Mouse (Mus musculus) ES-Bruce4 (cell line): ENCODE data around the gene Rasgef1c. TPM values are rescaled to one million over a fixed set of nuclear protein-coding genes. Genes with fewer than 3 reads are reported as not detected.

Experiments used
- H3K27ac ChIP-seq: 2 replicates; pipeline ENCODE4 v1.5.1; 2012; ENCODE audit warnings: low read length, inconsistent platforms; ENCODE audit not compliant: insufficient read depth
- H3K27me3 ChIP-seq: 2 replicates; pipeline ENCODE4 v1.6.1; 2012; ENCODE audit warnings: mild to moderate bottlenecking, low read length, inconsistent platforms; ENCODE audit not compliant: control insufficient read depth, poor library complexity, insufficient read depth, severe bottlenecking
- H3K36me3 ChIP-seq: 2 replicates; pipeline ENCODE4 v1.6.1; 2012; ENCODE audit warnings: inconsistent platforms, mild to moderate bottlenecking, low read length, moderate library complexity; ENCODE audit not compliant: control insufficient read depth, poor library complexity, insufficient read depth, severe bottlenecking
- H3K4me1 ChIP-seq: one replicate; pipeline ENCODE4 v1.8.1; 2011; ENCODE audit warnings: low read length; ENCODE audit not compliant: control insufficient read depth, insufficient read depth
- H3K4me3 ChIP-seq: 2 replicates; pipeline ENCODE4 v1.5.1; 2011; ENCODE audit warnings: low read depth, mild to moderate bottlenecking, low read length
- H3K9ac ChIP-seq: 2 replicates; pipeline ENCODE4 v1.6.1; 2012; ENCODE audit warnings: low read depth, mild to moderate bottlenecking, inconsistent platforms; ENCODE audit not compliant: poor library complexity, severe bottlenecking
- H3K9me3 ChIP-seq: replicated peaks from 2 replicates; pipeline ENCODE4 v1.6.1; 2012; ENCODE audit warnings: mild to moderate bottlenecking, low read length, inconsistent platforms; ENCODE audit not compliant: control insufficient read depth, poor library complexity, insufficient read depth, severe bottlenecking
- CTCF ChIP-seq: IDR thresholded peaks from one replicate; pipeline ENCODE4 v1.8.1; 2011; ENCODE audit warnings: low read depth, low read length
- EP300 ChIP-seq: IDR thresholded peaks from 2 replicates; pipeline ENCODE4 v1.6.1; 2011; ENCODE audit warnings: low read depth, low read length; ENCODE audit not compliant: insufficient read depth
- POLR2A ChIP-seq: IDR thresholded peaks from one replicate; pipeline ENCODE4 v1.8.1; 2011; ENCODE audit warnings: low read length; ENCODE audit not compliant: insufficient read depth
- polyA plus RNA-seq: library from polyadenylated mRNA; stranded (reverse); fragments of >200 nt; gene quantifications from 2 replicates; pipeline ENCODE4 v1.2.4, GENCODE M21; 2011; ENCODE audit warnings: low read depth; ENCODE audit not compliant: missing spikeins, insufficient read depth, insufficient read length

Rasgef1c gene
- polyA plus RNA-seq, 1 experiment: not detected

DNA sequence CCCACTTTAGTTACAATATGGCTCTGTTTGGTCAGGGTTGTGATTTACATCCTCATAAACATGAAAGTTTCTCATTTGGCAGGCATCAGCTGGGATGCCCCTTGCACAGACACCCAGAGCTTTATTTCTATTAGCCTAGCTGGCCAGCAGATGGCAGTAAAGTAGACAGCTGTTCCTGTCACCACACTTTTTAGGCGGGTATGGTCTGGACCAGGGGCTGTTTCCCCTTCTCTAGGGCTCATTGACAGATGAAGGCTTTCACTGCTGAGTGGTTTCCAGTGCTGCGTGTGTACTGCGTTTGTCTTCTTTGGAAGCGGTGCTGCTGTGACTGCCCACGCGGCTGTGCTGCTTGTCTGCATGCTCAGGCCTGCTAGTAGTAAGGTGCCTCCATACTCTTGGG, 29.7 kb upstream of the Rasgef1c start:
- Histone ChIP-seq H3K9me3 (no peaks in the 10 kb centered on the region), H3K36me3 (peaks cover 15% of the 10 kb centered on the region), H3K9ac (no peak overlapping the region), H3K27me3 (no peaks in the 10 kb centered on the region), H3K4me3 (no peak overlapping the region), H3K4me1 (no peaks in the 10 kb centered on the region), H3K27ac (no peak overlapping the region)
- no peak for TF ChIP-seq POLR2A
- TF ChIP-seq CTCF: peak; percentile 56
- TF ChIP-seq EP300: no peak

DNA sequence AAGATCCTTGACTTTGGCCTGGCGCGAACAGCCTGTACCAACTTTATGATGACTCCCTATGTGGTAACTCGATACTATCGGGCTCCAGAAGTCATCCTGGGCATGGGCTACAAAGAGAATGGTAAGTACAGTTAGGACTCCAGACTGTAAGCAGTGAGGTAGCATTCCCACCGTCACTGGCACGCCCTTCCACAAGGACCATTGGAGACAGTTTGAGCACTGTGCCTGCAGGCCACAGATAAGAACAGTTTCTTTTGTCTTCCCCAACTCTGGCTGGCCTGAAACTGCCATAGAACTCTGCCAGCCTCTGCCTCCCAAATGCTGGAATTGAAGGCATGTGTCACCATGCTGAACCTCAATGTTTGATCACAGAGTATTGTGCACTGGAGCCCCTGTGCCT, 28.9 kb upstream of the Rasgef1c start:
- peaks cover 14% of the 10 kb centered on the region for H3K36me3 ChIP-seq
- no peaks in the 10 kb centered on the region for H3K4me1 ChIP-seq
- H3K9me3 ChIP-seq: no peaks in the 10 kb centered on the region
- no peak overlapping the region for H3K27ac ChIP-seq
- TF ChIP-seq CTCF (no peak), POLR2A (no peak), EP300 (no peak)
- no peaks in the 10 kb centered on the region for H3K27me3 ChIP-seq
- no peak overlapping the region for H3K9ac ChIP-seq
- no peak overlapping the region for H3K4me3 ChIP-seq

DNA sequence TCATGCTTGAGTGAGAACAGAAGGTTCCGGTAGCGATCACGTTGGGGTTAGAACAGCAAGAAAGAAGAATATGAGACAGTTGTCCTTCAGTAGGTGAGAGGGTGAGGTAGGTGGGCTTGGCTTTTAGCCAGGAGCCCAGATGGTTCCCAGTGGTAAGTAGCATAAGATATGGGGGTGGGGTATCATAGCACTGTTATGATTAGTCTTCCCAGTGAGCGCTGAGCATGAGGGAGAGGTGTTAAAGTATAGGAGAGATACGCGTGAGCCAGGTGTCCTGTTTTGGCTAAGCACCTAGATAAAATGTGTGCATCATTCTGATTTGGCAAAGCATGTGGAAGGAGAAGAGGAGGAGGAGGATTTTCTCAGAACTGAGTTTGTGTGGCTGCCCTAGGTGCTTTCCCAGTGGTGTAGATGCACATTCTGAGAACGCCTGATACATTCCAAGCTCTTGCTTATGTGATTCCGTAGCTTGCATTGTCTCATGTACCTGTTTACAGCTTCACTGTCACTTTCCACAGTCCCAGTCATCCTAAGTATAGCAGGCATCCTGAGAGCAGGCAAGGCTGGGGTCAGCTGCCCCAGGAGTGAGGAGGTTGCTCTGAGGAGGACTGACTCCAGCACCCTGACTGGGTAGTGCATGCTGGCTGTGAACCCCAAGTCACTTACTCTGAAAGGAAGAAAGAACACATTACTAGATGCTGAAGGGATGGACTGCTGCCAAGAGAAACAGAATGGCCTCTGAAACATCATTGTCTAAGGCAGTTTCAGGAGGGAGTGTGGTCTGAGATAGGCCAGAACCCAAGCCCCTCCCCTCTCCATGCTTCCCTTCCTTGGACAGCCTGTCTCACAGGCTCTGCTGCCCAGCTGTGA, 24.5 kb upstream of the Rasgef1c start:
- Histone ChIP-seq H3K27ac (no peak overlapping the region), H3K4me1 (no peaks in the 10 kb centered on the region), H3K36me3 (peaks cover 11% of the 10 kb centered on the region), H3K9me3 (no peaks in the 10 kb centered on the region), H3K9ac (no peak overlapping the region), H3K27me3 (no peaks in the 10 kb centered on the region), H3K4me3 (no peak overlapping the region)
- no peak for TF ChIP-seq POLR2A

- H3K27me3 ChIP-seq: no peaks in the 10 kb centered on the region
- TF ChIP-seq CTCF (no peak), EP300 (no peak), POLR2A (no peak)
- H3K27ac ChIP-seq: no peak overlapping the region
- no peaks in the 10 kb centered on the region for H3K4me1 ChIP-seq
- H3K36me3 ChIP-seq: peaks cover 8% of the 10 kb centered on the region
- no peak overlapping the region for H3K4me3 ChIP-seq
- no peak overlapping the region for H3K9ac ChIP-seq
- no peaks in the 10 kb centered on the region for H3K9me3 ChIP-seq
These were observed 21.5 kb upstream of the Rasgef1c start for GRCm38 (mm10) chr11:49879950-49880642.

DNA sequence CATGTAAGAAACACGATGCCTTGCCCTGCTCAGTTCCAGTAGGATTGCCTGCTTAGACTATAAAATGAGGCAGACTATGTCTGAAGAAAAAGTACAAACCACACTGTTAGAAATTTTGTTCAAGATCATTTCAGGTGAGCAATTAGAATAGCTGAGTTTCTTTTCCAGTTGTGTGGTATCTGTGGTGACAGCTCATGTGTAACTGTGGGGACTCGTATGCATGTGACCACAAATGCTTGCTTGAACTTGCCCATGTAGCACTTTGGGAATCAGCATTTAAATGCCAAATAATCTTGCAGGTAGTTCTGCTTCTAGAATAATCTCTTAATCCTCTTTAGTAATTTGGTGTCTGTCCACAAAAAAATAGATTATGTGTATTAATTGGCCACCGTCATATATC, 18.2 kb upstream of the Rasgef1c start:
- peaks cover 8% of the 10 kb centered on the region for H3K36me3 ChIP-seq
- no peak overlapping the region for H3K4me3 ChIP-seq
- no peak overlapping the region for H3K27ac ChIP-seq
- H3K4me1 ChIP-seq: no peaks in the 10 kb centered on the region
- no peaks in the 10 kb centered on the region for H3K9me3 ChIP-seq
- no peak for TF ChIP-seq CTCF
- TF ChIP-seq POLR2A: no peak
- no peak for TF ChIP-seq EP300
- H3K27me3 ChIP-seq: no peaks in the 10 kb centered on the region
- H3K9ac ChIP-seq: no peak overlapping the region

DNA sequence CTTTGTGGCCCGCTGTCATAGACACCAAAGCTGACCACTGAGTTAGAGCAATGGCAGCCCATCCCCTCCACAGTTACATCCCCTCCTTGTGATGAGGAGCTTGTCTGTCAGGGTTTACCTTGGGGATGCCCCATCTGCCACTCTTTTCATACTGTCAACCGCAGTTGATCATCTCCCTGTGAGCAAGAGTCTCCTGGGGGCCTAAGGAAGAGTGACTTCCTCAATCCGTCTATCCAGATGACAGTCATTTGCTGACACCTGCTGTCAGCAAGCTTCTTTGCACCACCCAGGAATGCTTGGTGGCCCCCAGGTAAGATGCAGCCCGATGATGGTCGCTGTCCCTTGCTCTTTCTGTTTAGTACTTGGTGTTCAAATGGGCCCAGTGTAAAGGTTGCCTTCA, 13.2 kb upstream of the Rasgef1c start:
- Histone ChIP-seq H3K36me3 (no peaks in the 10 kb centered on the region), H3K4me1 (no peaks in the 10 kb centered on the region), H3K27me3 (no peaks in the 10 kb centered on the region), H3K4me3 (no peak overlapping the region), H3K9me3 (no peaks in the 10 kb centered on the region), H3K27ac (no peak overlapping the region), H3K9ac (no peak overlapping the region)
- TF ChIP-seq POLR2A (no peak), CTCF (no peak), EP300 (no peak)
